In the genomic region with DNA sequence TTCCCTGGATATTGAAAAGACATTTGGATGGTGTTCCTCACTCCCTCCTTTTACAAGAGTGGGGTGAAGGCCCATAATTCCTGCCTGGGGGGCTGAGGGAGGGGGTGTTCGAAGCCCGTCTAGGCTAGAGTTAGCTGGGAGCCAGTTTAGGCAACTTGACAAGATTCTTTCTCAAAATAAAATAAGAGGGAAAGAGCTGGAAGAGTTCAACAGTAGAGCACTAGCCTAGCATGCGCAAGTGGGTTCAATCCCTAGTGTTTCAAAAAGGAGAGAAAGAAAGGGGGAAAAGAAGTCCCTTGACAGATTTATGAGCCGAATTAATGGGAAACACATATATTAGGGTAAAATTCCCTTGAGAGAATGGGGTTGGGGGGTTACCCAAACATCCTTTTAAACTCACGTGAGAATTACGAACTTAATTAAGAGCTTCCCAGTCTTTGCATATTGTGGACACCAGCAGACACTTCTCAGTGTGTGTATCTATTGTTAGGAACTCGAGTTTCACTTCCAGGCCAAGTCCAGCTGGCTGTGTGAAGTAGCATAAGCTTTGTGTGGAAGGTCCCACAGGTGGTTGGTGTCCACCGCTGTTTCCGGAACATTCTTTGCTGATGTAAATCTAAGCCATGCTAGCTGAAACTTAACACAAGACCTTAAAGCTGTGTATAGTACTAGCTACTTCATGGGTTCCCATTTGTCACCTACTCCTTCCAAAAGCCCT, we compare ENCODE assay signal across 14 mouse cellular contexts. TPM values are rescaled to one million over a fixed set of nuclear protein-coding genes. Genes with fewer than 3 reads are reported as not detected.
A peak's percentile ranks its signal among the peaks of the same experiment; 100 is the strongest.
DNase-seq lines count a peak whose midpoint lies in the region; ATAC-seq and TF ChIP-seq lines count a peak whose summit lies in the region.
"Had no signal": no experiment of that assay in that cellular context is flagged by ENCODE, and none has a peak within 500 bp of the region (broad histone marks: within the 10 kb centered on the region; RNA-seq: fewer than 3 reads in every experiment).

No protein-coding gene starts in this region.

- peak overlapping the region; percentile 23; the same call in 1 of the 2 replicates for H3K4me2 ChIP-seq in kidney, postnatal 0 days (ENCODE audit: low read length)
- no peak overlapping the region for H3K4me2 ChIP-seq in stomach, embryonic 14.5 days (replicated peaks; ENCODE audit: low read depth, low read length)
- H3K4me2 ChIP-seq: heart, embryonic 11.5 days had no signal

- WGBS in kidney, postnatal 0 days: 33% methylated on average over 9 of the region's 9 CpGs
- WGBS in stomach, embryonic 14.5 days: 55% methylated on average over 9 of the region's 9 CpGs

- H3K9ac ChIP-seq in kidney, postnatal 0 days (ENCODE audit: low read depth, low read length): no peak overlapping the region
- no peak overlapping the region for H3K9ac ChIP-seq in stomach, embryonic 14.5 days (replicated peaks; ENCODE audit: low read depth, low read length)

- no peaks in the 10 kb centered on the region for H3K27me3 ChIP-seq in kidney, postnatal 0 days (ENCODE audit: insufficient read depth, low read length)
- H3K27me3 ChIP-seq in stomach, embryonic 14.5 days (ENCODE audit: control insufficient read depth, insufficient read depth, low read length): no peaks in the 10 kb centered on the region

- no peak for TF ChIP-seq CTCF in kidney, postnatal 0 days (IDR thresholded peaks at IDR 0.05; ENCODE audit: low read depth)

- no peaks in the 10 kb centered on the region; the same call in 1 of the 2 replicates for H3K36me3 ChIP-seq in kidney, postnatal 0 days (ENCODE audit: insufficient read depth, low read length)
- H3K36me3 ChIP-seq in stomach, embryonic 14.5 days (ENCODE audit: control insufficient read depth, insufficient read depth, low read length): peaks cover 9% of the 10 kb centered on the region; the same call in 1 of the 2 replicates

- no peak overlapping the region for H3K4me3 ChIP-seq in kidney, postnatal 0 days (replicated peaks; ENCODE audit: low read depth, low read length)
- no peak overlapping the region for H3K4me3 ChIP-seq in stomach, embryonic 14.5 days (ENCODE audit: low read depth, low read length)
- H3K4me3 ChIP-seq: layer of hippocampus, adult 2 months had no signal

- no peaks in the 10 kb centered on the region for H3K9me3 ChIP-seq in kidney, postnatal 0 days (replicated peaks; ENCODE audit: low read length)
- H3K9me3 ChIP-seq in stomach, embryonic 14.5 days (ENCODE audit: control insufficient read depth, low read depth, low read length): no peaks in the 10 kb centered on the region

- H3K27ac ChIP-seq in kidney, postnatal 0 days: peak overlapping the region; percentile 54
- no peak overlapping the region for H3K27ac ChIP-seq in stomach, embryonic 14.5 days (ENCODE audit: low read length)
- H3K27ac ChIP-seq: hindbrain, postnatal 0 days; layer of hippocampus, adult 2 months had no signal

- DNase-seq in heart, adult 11 months: peak; percentile 91
- no peak for DNase-seq in heart, postnatal 14 days
- DNase-seq in kidney, postnatal 0 days (ENCODE audit: low spot score): peak; percentile 66
- no peak for DNase-seq in kidney, postnatal 10 days
- DNase-seq in retina, embryonic 14.5 days (ENCODE audit: low spot score): no peak
- no peak for DNase-seq in adipocyte (ENCODE audit: low spot score)
- DNase-seq: cerebellum, adult 9-10 months; thymus, adult 2 months had no signal

- peaks cover 24% of the 10 kb centered on the region; the same call in 1 of the 2 replicates for H3K4me1 ChIP-seq in kidney, postnatal 0 days (replicated peaks; ENCODE audit: insufficient read depth, low read length)
- H3K4me1 ChIP-seq in stomach, embryonic 14.5 days (ENCODE audit: control insufficient read depth, insufficient read depth, low read length): peaks cover 15% of the 10 kb centered on the region; the same call in 1 of the 2 replicates

- ATAC-seq in kidney, postnatal 0 days (replicated peaks; ENCODE audit: low FRiP score, low read depth): no peak; the same call in 1 of the 2 replicates
- peak; percentile 17; the same call in 1 of the 2 replicates for ATAC-seq in granulocyte monocyte progenitor cell, adult 5-6 weeks (replicated peaks; ENCODE audit: poor library complexity, severe bottlenecking)
- peak; percentile 23; the same call in 1 of the 2 replicates for ATAC-seq in stomach, embryonic 14.5 days (ENCODE audit: insufficient number of reproducible peaks, insufficient read depth, low FRiP score, low read depth)
- ATAC-seq: hindbrain, postnatal 0 days had no signal

- intact Hi-C loops in heart, postnatal 14 days (cut with DNase I): loop anchor here (5.0 kb wide), 1 partner anchor 80 kb away; no protein-coding TSS in a partner anchor

RNA-seq across cellular contexts. Expression of a gene that starts 53.7 kb away (rescaled TPM):
- under 1 TPM; 0.20 to 0.43 TPM for total RNA-seq in heart, postnatal 14 days (2021)
- 2.3 and 2.7 TPM in 2 replicates for polyA plus RNA-seq in kidney, postnatal 0 days (2015; fragmentation: Nextera tagmentation; extraction: Ambion mirVana)
- total RNA-seq in granulocyte monocyte progenitor cell, adult 5-6 weeks (2014; fragmentation: Nextera tagmentation): not detected in 2 replicates
- total RNA-seq in granulocyte monocyte progenitor cell, adult 5-6 weeks (2017): 0.09 TPM in 1 of 2 replicates, not detected in the other
- 9.4 and 9.9 TPM in 2 replicates for polyA plus RNA-seq in stomach, embryonic 14.5 days (2014; fragmentation: Nextera tagmentation; extraction: Ambion mirVana)
- polyA plus RNA-seq: forebrain, embryonic 11.5 days had no signal

Comparison
In these comparisons a context has a peak if more than half of its experiments do, and no peak if none do; other contexts are left out.
1. DNase-seq: peak in heart, adult 11 months (single experiment) and kidney, postnatal 0 days (single experiment); none in heart, postnatal 14 days (0 of 2), kidney, postnatal 10 days (single experiment), retina, embryonic 14.5 days (single experiment) and adipocyte (single experiment).